Mouse (Mus musculus) brain, embryonic 14.5 days (tissue): ENCODE measurements around the gene Adh7.

ENCODE experiments used
- CTCF ChIP-seq: fragments of 200-500 bp; IDR thresholded peaks from 2 replicates; pipeline ENCODE4 v1.5.1; 2012; ENCODE audit warnings: inconsistent platforms, mild to moderate bottlenecking, moderate library complexity, borderline replicate concordance; ENCODE audit not compliant: insufficient read depth, insufficient read length; ENCODE audit errors: extremely low read depth
- POLR2A ChIP-seq: fragments of 200-500 bp; IDR thresholded peaks from 2 replicates; pipeline ENCODE4 v1.6.1; 2012; ENCODE audit warnings: mild to moderate bottlenecking, inconsistent platforms, borderline replicate concordance; ENCODE audit not compliant: poor library complexity, insufficient read depth, insufficient read length, severe bottlenecking; ENCODE audit errors: extremely low read depth

- TF ChIP-seq POLR2A = no peak
- no peak for TF ChIP-seq CTCF
Measured at GRCm38 (mm10) chr3:138242021-138242726, 24.6 kb downstream of the Adh7 start.
